Mouse (Mus musculus): ENCODE results near the gene Clec2d. TPM values are rescaled to one million over a fixed set of nuclear protein-coding genes. Genes with fewer than 3 reads are reported as not detected.

Clec2d gene
- polyA plus RNA-seq, 1 experiment from 2014 or later, result 0.20 TPM

Small RNA genes within 50 kb of the gene (microRNA-seq; reads per million reads assigned to microRNA genes)
- gene Gm27514, result not detected

Other genes with a start within 250 kb of the Clec2d start
- gene Clec2g, start 246.2 kb upstream of the Clec2d start, polyA plus RNA-seq (2015; fragmentation: Nextera tagmentation; extraction: Ambion mirVana), result not detected in 2 replicates
- gene Klrb1f, start 134.7 kb upstream of the Clec2d start, polyA plus RNA-seq (2015; fragmentation: Nextera tagmentation; extraction: Ambion mirVana), result not detected in 2 replicates
- not detected in 2 replicates for gene Clec2e, start 79.7 kb upstream of the Clec2d start, polyA plus RNA-seq (2015; fragmentation: Nextera tagmentation; extraction: Ambion mirVana)
- 0.14 TPM in 1 of 2 replicates, not detected in the other for gene Cd69, start 94.8 kb downstream of the Clec2d start, polyA plus RNA-seq (2015; fragmentation: Nextera tagmentation; extraction: Ambion mirVana)
- not detected in 2 replicates for gene 4922502D21Rik, start 151.2 kb downstream of the Clec2d start, polyA plus RNA-seq (2015; fragmentation: Nextera tagmentation; extraction: Ambion mirVana)
- 0.66 and 0.86 TPM in 2 replicates for gene Clec12a, start 162.1 kb downstream of the Clec2d start, polyA plus RNA-seq (2015; fragmentation: Nextera tagmentation; extraction: Ambion mirVana)
- gene Clec12b, start 205.3 kb downstream of the Clec2d start, polyA plus RNA-seq (2015; fragmentation: Nextera tagmentation; extraction: Ambion mirVana), result 0.15 and 0.32 TPM in 2 replicates
- 5.9 and 9.6 TPM in 2 replicates for gene Clec1b, start 216.7 kb downstream of the Clec2d start, polyA plus RNA-seq (2015; fragmentation: Nextera tagmentation; extraction: Ambion mirVana)
- 0.20 and 0.35 TPM in 2 replicates for gene Clec9a, start 228.2 kb downstream of the Clec2d start, polyA plus RNA-seq (2015; fragmentation: Nextera tagmentation; extraction: Ambion mirVana)

Data from heart, embryonic 13.5 days (tissue).